Mouse (Mus musculus): Measurements from ENCODE around the gene Ipo13.

Ipo13 gene

DNA sequence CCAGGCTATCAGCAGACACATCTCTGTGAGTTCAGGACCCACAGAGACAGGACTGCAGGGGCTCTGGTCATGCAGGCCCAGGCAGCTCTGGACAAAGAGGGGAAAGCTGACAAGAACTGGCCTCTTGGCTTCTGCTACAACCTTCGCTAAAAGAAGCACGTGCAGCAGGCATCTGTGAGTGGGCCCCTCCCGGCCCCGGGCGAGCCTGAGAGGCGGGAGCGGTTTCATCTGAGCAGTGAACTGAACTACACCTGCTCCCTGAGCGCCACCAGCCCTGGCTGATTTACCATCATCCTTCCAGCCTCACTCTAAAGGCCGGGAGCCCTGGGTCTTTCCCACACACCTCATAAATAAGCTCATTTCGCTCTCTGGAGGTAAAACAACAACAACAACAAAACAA, 36.5 kb downstream of the Ipo13 start:
- no peak for DNase-seq

DNA sequence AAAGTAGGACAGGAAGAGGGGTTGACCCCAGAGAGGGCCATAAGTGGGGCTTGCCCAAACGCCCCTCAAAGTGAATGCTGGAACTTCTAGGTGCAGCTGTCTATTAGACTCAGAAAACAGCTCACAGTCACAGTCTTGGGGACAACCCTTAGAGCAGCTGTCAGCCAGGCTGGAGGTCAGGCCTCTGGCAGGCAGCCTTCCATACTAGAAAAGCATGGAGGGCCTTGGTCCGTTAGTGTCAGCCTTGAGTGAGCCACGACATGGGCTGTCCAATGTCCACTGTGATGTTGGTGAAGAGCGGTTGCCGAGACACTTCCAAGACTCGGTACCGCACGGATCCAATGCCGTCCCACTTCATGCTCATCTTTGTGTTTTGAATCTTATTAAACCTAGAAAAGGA, 41.2 kb downstream of the Ipo13 start:
- DNase-seq: no peak

DNA sequence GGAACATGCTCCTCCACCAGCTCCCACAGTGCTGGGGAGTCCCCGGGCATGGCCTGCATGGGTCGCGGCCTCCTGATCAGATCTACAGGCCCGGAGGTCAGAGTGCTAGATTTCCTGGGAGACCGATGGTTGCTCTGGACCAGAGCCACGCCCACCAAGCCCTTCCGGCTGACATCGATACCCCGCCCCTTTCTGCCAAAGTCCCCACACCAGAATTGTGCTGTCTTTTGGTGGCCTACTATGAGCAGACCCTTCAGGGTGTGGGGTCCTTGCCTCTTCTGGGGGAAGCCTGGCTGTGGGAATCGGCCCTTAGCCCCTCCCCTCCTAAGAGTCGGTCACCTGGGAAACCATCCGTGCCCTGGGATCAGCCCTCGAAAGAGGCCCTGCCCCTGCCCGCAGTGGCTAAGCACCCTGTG, 42.3 kb downstream of the Ipo13 start, which contains the start of gene Ccdc24:
TSS of gene Ccdc24 (minus strand) at position 87 of the 416 bp plus-strand sequence.
- no peak for DNase-seq

DNA sequence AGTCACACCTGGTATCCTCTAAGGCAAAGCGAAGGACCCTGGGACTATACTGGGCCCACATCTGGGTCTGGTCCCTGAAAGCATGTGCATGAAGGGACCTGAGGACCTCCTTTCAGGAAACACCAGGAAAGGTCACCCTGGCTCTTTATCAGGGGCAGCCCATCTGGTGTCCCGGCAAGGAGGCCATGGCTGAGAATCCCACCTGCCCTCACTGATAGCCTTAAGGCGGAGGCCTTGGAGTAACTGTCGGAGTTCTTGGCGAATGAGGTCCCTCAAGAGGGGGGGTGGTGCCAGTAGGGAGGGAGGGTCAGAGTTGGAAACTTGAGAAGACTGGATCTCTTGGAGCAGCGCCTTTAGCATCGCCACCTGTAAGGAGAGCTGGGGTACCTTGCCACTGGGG, 43.0 kb downstream of the Ipo13 start:
- DNase-seq: no peak

DNA sequence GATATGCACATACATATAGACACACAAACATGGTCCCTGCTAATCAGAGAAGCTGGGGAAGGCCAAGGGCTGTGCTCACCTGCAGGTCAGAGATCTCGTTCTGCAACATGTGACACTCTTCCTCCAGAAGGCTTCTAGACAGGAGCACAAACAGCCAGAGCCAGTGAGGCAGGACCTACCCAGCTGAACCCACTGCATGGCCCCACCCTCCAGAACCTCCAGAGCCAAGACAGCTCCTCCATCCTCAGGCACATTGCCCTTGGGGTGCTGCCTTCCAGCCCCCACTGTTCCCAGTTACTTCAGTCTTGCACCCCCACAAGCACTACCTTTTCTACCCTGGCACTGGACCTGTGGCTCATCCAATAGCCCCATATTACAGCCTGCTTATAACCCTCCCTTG, 44.4 kb downstream of the Ipo13 start:
- DNase-seq: no peak

DNA sequence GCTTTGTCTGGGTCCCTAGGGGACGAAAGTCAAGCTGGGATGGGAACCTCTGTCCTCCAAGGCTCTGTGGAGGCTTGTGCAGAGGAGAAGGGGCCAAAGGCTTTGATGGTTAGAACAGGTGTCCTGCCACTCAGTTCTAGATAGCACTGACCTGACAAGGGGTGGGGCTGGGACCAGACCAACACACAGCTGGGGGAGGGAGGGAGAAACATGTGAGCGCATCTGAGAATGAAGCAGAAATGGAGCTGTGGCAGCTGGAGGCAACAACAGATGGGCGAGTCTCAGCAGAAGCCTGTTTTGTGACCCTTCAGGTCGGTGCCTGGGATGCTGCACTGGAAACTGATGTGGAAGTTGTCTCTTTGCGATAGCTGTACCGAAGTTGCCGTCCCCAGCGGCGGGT, 45.5 kb downstream of the Ipo13 start:
- DNase-seq: no peak

DNA sequence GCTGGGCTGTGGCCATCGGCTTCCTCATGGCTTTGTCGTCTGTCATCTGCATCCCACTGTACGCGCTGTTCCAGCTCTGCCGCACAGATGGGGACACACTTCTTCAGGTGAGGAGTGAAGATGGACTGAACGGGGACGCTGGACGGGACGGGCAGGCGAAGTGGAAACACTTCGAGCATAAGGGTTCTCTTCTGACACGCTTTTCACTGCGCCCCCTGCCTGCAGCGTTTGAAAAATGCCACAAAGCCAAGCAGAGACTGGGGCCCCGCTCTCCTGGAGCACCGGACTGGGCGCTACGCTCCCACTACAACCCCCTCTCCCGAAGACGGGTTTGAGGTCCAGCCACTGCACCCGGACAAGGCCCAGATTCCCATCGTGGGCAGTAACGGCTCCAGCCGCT, 47.0 kb downstream of the Ipo13 start:
- DNase-seq: no peak

DNA sequence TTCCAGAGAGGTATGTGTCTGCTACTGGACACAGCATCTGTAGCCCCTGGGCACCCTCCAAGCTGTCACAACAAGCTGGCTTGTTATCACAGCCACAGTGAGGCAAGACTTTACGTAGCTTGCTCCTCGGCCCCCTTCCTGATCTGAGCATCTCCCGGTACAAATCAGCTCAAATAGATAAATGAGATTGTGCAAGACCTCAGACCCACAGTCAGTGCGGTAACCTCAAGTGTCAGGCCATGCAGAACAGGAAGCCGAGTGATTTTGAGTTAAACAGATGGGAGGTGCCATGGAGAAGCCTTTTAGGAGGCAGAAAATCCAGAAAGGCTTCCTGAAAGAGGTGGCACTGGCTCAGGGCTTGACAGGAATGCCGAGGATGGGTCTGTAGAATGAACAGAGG, 47.8 kb downstream of the Ipo13 start:
- no peak for DNase-seq

DNA sequence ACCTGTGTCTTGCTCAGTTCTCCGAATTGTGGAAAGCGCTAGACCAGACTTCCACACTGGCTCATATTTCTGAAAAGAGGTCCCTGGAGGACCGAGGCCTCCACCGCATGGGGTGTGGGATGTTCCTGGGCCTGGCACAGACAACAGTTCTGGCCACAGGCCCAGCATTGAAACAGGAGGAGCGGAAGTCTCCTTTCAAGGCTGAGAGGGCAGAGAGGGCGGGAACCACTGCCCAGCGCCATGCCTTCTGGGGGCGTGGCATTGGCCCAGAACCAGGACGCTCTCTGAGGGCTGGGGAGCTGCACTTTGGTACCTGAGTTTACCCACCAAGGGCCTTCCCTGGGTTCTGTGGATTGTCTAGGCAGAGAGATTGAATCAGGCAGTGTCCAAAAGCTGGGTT, 48.7 kb downstream of the Ipo13 start:
- DNase-seq: no peak

DNA sequence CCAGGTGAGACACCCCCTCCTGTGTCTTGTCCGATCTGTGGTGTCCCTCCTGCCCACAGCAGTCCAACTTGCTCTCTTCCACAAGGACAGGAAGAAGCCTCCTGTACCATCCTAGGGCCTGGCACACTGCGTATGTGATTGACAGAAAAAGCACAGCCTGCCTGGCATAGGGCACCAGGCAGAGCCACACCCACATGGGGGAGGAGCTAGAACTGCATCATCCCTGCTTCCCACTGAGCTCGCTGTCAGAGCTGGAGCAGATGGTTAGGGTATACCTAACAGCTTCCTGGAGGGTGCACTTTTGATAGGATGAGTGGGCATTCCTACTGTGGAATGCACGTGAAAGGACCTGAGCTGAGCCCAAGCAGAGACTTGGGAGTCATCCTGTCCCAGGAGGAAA, 52.0 kb downstream of the Ipo13 start:
- DNase-seq: peak; percentile 86

DNA sequence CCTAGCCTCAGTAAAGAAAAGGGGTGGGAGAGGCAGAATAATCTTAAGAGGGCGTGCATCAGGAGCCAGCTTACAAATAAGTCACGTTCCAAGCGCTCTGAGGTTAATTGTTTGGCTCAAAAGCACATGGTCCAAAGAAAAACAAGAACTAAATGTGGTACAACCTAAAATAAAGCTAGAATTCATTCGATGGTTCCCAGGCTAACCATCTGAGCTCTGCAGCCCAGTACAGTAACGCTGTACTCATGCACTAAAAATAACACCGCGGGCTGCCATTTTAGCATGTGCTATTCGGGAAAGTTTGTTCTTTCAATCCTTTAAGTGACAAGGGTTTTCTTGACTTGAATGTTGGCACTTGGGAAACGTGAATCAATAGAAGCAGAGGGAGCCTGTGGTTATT, 54.2 kb downstream of the Ipo13 start:
- no peak for DNase-seq

DNA sequence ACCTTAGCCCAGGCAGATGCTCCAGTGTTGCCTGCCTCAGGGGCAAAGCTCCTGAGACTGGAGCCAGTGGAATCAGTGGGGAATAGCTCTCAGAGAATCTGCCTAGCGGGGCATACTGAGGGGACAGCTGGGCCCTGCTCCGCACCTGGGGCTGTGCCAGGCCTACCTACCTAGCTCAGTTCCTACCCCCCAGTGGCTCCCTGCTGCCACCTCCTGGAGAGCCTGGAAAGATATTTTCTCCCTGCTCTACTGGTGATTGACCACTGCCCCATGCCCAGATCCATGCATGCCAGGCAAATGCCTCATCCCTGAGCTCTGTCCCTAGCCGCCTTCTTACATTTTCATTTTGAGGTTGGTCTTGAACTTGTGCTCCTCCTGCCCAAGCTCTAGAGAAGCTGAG, 56.0 kb downstream of the Ipo13 start:
- DNase-seq: peak; percentile 79

DNA sequence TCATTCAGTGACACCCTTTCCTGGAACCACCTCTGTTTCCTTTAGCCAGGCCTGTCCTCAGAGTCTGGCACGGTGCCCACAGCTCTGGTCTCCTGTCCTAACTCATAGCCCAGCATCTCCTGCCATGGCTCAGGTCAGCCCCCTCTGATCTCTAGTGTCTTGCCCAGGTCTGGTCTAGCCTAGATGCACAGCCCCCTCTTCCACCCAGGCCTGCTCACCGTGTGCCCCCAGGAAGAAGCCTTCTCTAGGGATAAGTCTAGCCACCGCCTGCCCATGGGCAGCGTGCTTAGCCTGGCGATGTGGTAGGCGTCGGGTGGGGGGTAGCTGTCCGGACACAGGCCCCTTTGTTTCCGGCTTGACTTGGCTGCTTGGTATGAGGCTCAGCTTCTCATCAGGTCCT, 59.7 kb downstream of the Ipo13 start:
- DNase-seq: peak; percentile 72

DNA sequence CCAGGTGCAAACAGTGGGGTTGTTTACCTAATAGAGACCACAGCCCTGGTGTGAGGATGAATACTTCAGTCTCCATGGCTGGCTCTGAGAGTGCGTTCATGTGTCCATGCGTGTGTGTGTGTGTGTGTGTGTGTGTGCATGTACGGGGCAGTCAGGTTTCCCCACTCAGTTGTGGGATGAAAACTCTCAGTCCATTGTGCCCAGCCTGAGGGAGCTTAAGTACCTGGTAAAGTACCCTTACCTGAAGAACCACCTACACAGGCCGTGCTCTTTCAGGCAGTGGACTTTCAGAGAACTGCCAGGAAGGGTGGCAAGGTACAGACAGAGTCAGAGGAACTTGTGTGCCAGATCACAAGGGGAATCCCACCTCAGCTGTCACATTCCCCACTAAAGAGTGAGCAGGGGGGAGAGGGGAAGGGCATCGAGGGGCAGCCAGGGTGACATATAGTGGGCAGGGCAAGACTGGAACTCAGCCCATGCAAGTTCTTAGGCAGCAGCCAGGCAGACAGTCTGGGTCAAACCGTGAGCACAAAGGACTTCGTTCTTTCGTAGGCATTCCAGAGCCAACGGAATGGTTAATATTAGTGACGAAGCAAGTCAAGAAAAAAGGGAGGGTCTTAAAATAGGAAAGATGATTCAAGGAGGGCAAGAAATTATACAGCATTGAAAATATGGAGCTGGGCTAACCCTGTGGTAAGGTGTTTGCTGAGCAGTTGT, 62.5 kb downstream of the Ipo13 start:
- no peak for DNase-seq

DNA sequence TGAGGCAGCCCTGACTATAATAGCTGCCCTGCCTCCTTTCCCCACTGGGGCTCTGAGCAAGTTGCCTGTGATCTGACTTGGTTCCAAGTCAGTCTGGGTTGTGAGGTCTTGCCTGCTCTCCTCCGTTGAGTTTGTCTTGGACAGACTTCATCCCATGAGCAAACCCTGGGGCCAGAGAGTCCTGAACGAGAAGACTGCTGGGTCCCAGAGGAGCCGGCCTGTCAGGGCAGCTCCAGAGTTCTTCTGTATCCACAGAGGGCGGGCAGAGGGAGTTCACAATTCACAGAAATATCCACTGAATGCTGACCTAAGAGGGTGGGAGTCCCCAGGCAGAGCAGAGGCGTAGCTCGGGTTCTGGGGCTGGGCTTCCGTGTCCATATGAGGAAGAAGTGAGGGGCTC, 63.9 kb downstream of the Ipo13 start:
- DNase-seq: no peak

DNA sequence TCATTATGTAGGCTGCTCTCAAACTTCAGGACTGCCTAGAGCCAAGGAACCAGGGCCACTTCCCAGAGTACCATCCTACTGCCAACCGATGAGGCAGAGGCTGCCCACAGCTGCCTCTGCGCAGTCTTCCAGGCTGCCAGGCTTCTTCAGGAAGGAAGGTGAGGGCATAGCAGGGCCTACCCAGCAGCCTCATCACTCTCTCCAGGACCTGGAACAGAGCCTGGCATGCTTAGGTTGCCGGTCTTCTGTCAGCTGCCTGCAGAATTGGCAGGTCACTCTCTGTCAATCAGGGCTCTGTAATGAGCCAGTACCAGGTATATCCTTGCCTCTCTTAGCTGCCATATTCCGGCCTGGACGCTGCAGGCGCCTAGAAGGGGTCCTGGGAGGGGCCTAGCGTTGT, 64.6 kb downstream of the Ipo13 start:
- no peak for DNase-seq

DNA sequence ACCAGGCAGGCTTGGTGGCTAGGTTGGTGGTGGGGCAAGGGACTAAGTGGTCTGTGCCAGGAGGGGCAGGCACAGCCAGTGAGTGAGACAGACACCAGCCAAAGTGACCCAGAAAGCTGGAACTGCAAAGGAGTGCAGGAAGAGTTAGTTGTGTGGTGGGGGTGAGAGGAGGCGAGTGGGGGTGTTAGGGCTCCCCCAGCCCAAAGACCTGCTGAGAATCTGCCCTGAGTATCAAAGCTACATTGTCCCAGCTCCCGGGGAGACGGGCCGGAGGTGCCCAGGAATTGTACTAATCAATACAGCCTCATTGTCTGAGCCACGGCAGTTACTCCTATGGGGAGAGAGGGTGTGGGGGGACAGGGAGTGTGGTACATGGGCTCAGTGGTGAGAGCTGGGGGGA, 65.3 kb downstream of the Ipo13 start:
- DNase-seq: no peak

DNA sequence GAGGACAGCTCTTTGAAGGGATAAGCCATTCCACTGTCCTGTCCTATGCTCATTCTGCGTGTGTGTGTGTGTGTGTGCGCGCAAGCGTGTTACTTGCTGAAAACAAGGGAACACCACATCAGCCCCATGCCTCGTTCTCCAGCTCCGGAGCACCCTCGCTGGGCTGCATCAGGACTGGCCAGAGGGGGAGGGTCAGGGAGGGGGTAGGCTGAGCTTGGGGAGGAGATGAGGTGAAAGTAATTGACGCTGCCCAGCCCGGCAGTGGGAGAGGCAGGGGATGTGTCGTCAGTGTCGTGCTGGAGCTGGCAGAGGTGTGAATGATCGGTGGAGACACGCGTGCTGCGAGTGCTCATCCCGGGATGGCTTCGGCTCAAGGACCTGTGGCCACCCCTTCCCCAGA, 65.7 kb downstream of the Ipo13 start:
- DNase-seq: no peak

DNA sequence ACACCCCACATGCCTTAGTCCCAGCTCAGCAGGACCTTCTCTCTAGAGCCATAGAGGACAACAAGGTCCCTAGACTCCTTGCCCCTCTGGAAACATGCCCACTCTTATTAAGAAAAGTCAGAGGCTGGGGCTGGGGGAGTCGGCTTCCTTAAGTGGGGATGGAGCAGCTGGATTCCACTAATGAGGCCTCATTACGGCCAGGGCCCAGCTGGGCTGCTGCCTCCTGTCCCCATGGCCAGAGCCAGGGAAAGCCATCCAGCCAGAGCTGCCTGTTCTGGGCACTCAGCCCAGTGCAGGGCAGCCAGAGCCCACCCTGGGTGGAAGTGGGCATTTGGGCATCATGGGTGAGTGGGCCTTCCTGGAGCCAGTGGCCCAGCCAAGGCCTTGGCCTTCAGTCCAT, 67.8 kb downstream of the Ipo13 start:
- DNase-seq: peak; percentile 55

DNA sequence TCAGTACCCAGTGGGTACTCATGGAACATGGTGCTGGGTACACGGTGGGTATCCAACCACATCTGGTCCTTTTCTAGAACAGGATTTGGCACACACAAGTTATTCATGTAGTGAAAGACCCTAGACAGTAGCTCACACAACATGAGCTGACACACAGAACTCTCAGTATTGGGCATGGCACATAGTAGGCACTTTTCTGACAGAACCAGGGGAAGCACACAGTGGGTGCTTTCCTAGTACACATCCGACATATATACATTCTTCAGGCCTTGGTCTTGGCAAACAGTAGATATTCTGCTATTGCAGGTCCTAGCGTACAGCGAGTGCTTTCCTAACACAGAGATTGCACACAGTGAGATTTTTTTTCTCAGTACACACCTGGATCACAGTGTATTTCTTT, 68.5 kb downstream of the Ipo13 start:
- no peak for DNase-seq

DNA sequence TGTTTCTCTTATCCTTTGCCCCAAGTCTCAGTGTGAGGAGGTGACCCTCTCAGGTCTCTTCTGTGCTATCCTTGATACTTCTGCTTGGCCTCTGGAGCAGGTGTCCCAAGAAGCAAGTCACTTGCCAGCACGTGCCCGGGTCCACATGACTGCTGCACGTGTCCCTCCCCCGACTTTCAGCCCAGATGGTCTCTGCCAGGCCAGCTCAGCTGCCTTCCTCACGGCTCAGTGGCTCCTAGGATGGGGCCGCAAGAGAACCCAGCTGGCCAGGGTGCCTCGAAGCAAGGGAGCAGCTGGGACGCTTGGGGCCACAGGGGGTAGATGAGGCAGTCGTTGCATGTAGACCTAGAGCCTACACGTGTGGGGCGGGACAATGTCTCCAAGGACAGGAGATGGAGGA, 69.5 kb downstream of the Ipo13 start:
- no peak for DNase-seq
